In the genomic region with DNA sequence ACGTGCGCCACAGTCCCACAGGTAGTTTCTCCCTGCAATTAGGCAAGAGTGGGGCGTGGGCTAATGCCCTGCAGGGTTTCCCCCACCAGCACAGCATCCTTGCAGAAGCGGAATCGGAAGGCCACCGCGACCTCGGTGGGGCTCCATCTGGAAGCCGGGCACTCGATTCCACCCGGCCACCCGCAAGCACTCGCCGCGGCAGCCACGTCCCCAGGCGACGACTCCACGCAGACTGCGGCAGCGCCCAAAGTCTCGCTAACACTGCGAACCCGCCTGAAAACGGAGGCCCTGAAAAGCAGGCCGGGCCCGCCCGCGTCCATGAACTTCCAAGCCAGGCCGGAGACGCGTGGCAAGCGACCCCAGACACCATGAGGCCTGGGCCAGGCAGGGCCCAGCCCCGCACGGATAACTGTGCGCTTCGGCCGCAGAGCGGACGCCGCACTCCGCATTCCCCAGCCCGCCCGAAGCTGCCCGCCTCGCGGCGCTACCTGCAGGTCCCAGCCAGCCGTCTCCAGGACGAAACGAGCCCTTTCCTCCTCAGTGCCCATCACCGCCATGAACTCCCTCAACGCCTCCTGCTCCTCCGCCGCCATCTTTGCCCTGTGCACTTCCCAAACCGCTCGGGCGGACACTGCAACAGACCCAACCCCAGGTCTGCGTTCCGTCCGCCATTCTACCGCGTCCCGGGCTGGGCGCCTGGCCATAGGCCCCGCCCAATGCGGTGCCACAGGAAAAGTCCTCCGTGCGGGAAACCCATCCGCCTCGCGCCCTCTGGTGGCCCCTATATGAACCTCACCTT, we compare ENCODE assay signal across 8 mouse cellular contexts.
DNase-seq lines count a peak whose midpoint lies in the region; ATAC-seq lines count a peak whose summit lies in the region.
"Not testable (repeated sequence)": the region's sequence is repeated elsewhere in the genome, so short reads cannot be mapped to it uniquely, and the experiment has no call there.

No protein-coding gene starts in this region.

- intact Hi-C loops in heart, postnatal 10 days (cut with DNase I): not testable (repeated sequence)

- H3K27ac ChIP-seq in forebrain, embryonic 14.5 days (ENCODE audit: low read depth, low read length): peak overlapping the region; percentile 27; the same call in 1 of the 2 replicates
- not testable (repeated sequence) for H3K27ac ChIP-seq in liver, embryonic 16.5 days (ENCODE audit: low read length)
- peak overlapping the region; percentile 52 for H3K27ac ChIP-seq in neural tube, embryonic 13.5 days (replicated peaks)

- WGBS in forebrain, embryonic 14.5 days: 10% methylated on average over 63 of the region's 72 CpGs
- 1% methylated on average over 62 of the region's 72 CpGs for WGBS in liver, embryonic 16.5 days (ENCODE audit: insufficient replicate concordance)
- WGBS in neural tube, embryonic 13.5 days: 4% methylated on average over 70 of the region's 72 CpGs

- H3K9me3 ChIP-seq in forebrain, embryonic 14.5 days (replicated peaks; ENCODE audit: control insufficient read depth, low read length); liver, embryonic 16.5 days (replicated peaks; ENCODE audit: control insufficient read depth, low read length); neural tube, embryonic 13.5 days: not testable (repeated sequence)

- peak overlapping the region; percentile 65 for H3K9ac ChIP-seq in forebrain, embryonic 14.5 days (ENCODE audit: low read length)
- peak overlapping the region; percentile 65 for H3K9ac ChIP-seq in liver, embryonic 16.5 days (ENCODE audit: low read depth, low read length)
- H3K9ac ChIP-seq in neural tube, embryonic 13.5 days: peak overlapping the region; percentile 75

- H3K4me3 ChIP-seq in forebrain, embryonic 14.5 days (ENCODE audit: low read depth, low read length): peak overlapping the region; percentile 41
- peak overlapping the region; percentile 64 for H3K4me3 ChIP-seq in liver, embryonic 16.5 days (ENCODE audit: low read depth, low read length)
- peak overlapping the region; percentile 45 for H3K4me3 ChIP-seq in neural tube, embryonic 13.5 days

- not testable (repeated sequence) for H3K36me3 ChIP-seq in forebrain, embryonic 14.5 days (ENCODE audit: control insufficient read depth, insufficient read depth, low read length); liver, embryonic 16.5 days (ENCODE audit: control insufficient read depth, insufficient read depth); neural tube, embryonic 13.5 days

- DNase-seq in forebrain, embryonic 14.5 days (ENCODE audit: low spot score): peak; percentile 97
- peak; percentile 100 for DNase-seq in heart, postnatal 10 days
- peak; percentile 100 for DNase-seq in kidney, postnatal 4 days
- DNase-seq in telencephalon, adult 2 months (ENCODE audit: low read depth, low spot score): peak; percentile 2

- peak overlapping the region; percentile 37 for H3K4me2 ChIP-seq in forebrain, embryonic 14.5 days (ENCODE audit: low read length)
- peak overlapping the region; percentile 46 for H3K4me2 ChIP-seq in liver, embryonic 16.5 days (ENCODE audit: low read depth, low read length)
- H3K4me2 ChIP-seq in neural tube, embryonic 13.5 days: peak overlapping the region; percentile 39

- ATAC-seq in CD4-positive, CD25-positive, alpha-beta regulatory T cell, adult 4 months: peak; percentile 96
- peak; percentile 98 for ATAC-seq in cerebellum, adult (ENCODE audit: insufficient number of reproducible peaks, low FRiP score, low TSS enrichment)
- peak; percentile 100 for ATAC-seq in forebrain, embryonic 14.5 days
- peak; percentile 99 for ATAC-seq in liver, embryonic 16.5 days (ENCODE audit: low read depth)
- peak; percentile 100 for ATAC-seq in neural tube, embryonic 13.5 days (ENCODE audit: low read depth)

- not testable (repeated sequence) for H3K4me1 ChIP-seq in forebrain, embryonic 14.5 days (ENCODE audit: control insufficient read depth, insufficient read depth, low read length); liver, embryonic 16.5 days (ENCODE audit: control insufficient read depth, low read depth, low read length); neural tube, embryonic 13.5 days (replicated peaks)

- not testable (repeated sequence) for H3K27me3 ChIP-seq in forebrain, embryonic 14.5 days (replicated peaks; ENCODE audit: control insufficient read depth, insufficient read depth, low read length); liver, embryonic 16.5 days (ENCODE audit: control insufficient read depth, insufficient read depth, low read depth, low read length); neural tube, embryonic 13.5 days

Comparison
In these comparisons a context has a peak if more than half of its experiments do, and no peak if none do; other contexts are left out.
1. DNase-seq: peak in every context shown above with its lines; median percentile 100 in heart, postnatal 10 days; 100 in kidney, postnatal 4 days; 97 in forebrain, embryonic 14.5 days; 2 in telencephalon, adult 2 months.